Mouse (Mus musculus): ENCODE results near the gene Rbm14.

GRCm38 (mm10) chr19:4855951-4856350 is 44.5 kb upstream of the Rbm14 start:
- TF ChIP-seq CTCF (IDR thresholded peaks at IDR 0.05; ENCODE audit: borderline replicate concordance, control insufficient read depth, extremely low read depth, insufficient read depth, low read length, poor library complexity) (no peak), POLR2A (IDR thresholded peaks at IDR 0.05; ENCODE audit: control insufficient read depth, extremely low read depth, insufficient read depth, low read length, poor library complexity) (no peak)

All from thymus, adult 2 months (tissue).